Mouse (Mus musculus): ENCODE results near the gene Otud6a. TPM values are rescaled to one million over a fixed set of nuclear protein-coding genes. Genes with fewer than 3 reads are reported as not detected.

The Otud6a gene
- not detected for polyA plus RNA-seq (2014; fragmentation: Illumina TruSeq; extraction: RNeasy Lipid Tissue Mini Kit (QIAGEN cat#74804); ENCODE audit: low read depth, low replicate concordance)

GRCm38 (mm10) chrX:100428693-100429092, at the start of gene Otud6a:
Gene Otud6a, plus strand, starts transcription at chrX:100429013.

DNA sequence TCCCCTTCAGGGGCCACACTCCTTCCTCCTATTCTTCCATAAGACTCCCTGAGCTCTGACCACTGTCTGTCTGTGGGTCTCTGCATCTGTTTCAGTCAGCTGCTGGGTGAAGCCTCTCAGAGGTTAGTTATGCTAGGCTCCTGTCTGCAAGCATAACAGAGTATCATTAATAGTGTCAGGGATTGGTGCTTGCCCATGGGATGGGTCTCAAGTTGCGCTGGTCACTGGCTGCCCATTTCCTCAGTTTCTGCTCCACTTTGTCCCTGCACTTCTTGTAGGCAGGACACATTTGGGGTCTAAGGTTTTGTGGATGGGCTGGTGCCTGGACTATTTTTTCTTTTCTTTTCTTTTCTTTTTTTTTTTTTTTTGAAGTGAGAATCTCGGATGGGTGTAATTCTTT, 13.8 kb downstream of the Otud6a start, which contains the start of gene Awat2:
Gene Awat2, minus strand, starts transcription at position 101 of the 400 bp plus-strand sequence.

Other genes starting within 250 kb of the Otud6a start
- 0.35 TPM for gene Awat2, start 13.7 kb downstream of the Otud6a start, polyA plus RNA-seq (2014; fragmentation: Illumina TruSeq; extraction: RNeasy Lipid Tissue Mini Kit (QIAGEN cat#74804); ENCODE audit: low read depth, low replicate concordance)
- gene Igbp1, start 65.3 kb downstream of the Otud6a start, polyA plus RNA-seq (2014; fragmentation: Illumina TruSeq; extraction: RNeasy Lipid Tissue Mini Kit (QIAGEN cat#74804); ENCODE audit: low read depth, low replicate concordance): 118 TPM
- not detected for gene Dgat2l6, start 95.8 kb downstream of the Otud6a start, polyA plus RNA-seq (2014; fragmentation: Illumina TruSeq; extraction: RNeasy Lipid Tissue Mini Kit (QIAGEN cat#74804); ENCODE audit: low read depth, low replicate concordance)
- gene Awat1, start 143.2 kb downstream of the Otud6a start, polyA plus RNA-seq (2014; fragmentation: Illumina TruSeq; extraction: RNeasy Lipid Tissue Mini Kit (QIAGEN cat#74804); ENCODE audit: low read depth, low replicate concordance): not detected
- gene P2ry4, start 165.9 kb downstream of the Otud6a start, polyA plus RNA-seq (2014; fragmentation: Illumina TruSeq; extraction: RNeasy Lipid Tissue Mini Kit (QIAGEN cat#74804); ENCODE audit: low read depth, low replicate concordance): 8.7 TPM
- gene Arr3, start 176.5 kb downstream of the Otud6a start, polyA plus RNA-seq (2014; fragmentation: Illumina TruSeq; extraction: RNeasy Lipid Tissue Mini Kit (QIAGEN cat#74804); ENCODE audit: low read depth, low replicate concordance): not detected
- gene Kif4, start 196.7 kb downstream of the Otud6a start, polyA plus RNA-seq (2014; fragmentation: Illumina TruSeq; extraction: RNeasy Lipid Tissue Mini Kit (QIAGEN cat#74804); ENCODE audit: low read depth, low replicate concordance): 5.5 TPM
- gene Pdzd11, start 197.6 kb downstream of the Otud6a start, polyA plus RNA-seq (2014; fragmentation: Illumina TruSeq; extraction: RNeasy Lipid Tissue Mini Kit (QIAGEN cat#74804); ENCODE audit: low read depth, low replicate concordance): 65.1 TPM